Mouse (Mus musculus): ENCODE measurements at regions not wholly inside any gene's neighbourhood (a gene's known extent, or its start where the extent isn't known, plus 50 kb on each side); places are given as distances from the start of the nearest gene placed in this dataset.

DNA sequence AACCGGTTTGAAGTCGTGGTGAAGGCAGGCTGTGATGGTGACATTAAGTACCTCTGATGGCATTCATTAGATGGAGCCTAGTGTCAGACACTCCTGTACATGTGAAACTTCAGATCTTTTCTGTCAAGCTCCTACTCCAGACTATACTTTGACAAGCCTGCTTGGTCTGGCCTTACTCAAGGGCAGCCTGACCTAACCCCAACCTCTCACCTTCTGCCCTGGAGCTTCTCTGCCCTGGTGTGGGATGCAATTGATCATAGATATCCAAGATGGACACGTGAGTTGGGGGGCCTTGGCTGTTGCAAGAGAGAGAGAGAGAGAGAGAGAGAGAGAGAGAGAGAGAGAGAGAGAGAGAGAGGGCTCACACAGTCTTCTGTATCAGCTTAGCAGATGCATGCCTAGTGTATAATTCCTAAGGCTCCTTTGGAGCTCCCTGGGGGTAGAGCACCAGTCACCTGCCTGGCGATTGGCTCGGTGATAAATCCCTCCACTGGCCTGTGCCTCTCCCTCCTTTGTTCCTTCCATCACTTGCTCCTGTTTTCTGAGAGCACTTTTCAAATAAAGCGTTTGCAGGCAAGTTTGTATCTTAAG lies 416.4 kb downstream of the Wdr11 start:
- no peaks in the 10 kb centered on the region for H3K4me1 ChIP-seq (ENCODE audit: control insufficient read depth, insufficient read depth, low read length)
- H3K4me3 ChIP-seq (ENCODE audit: insufficient read depth, low read length) = no peak overlapping the region
- TF ChIP-seq POLR2A (IDR thresholded peaks at IDR 0.05; ENCODE audit: low read depth, low read length) (no peak), CTCF (IDR thresholded peaks at IDR 0.05; ENCODE audit: borderline replicate concordance, insufficient read depth, low read length) (no peak)
- H3K27ac ChIP-seq (ENCODE audit: insufficient read depth, low read length) = no peak overlapping the region

DNA sequence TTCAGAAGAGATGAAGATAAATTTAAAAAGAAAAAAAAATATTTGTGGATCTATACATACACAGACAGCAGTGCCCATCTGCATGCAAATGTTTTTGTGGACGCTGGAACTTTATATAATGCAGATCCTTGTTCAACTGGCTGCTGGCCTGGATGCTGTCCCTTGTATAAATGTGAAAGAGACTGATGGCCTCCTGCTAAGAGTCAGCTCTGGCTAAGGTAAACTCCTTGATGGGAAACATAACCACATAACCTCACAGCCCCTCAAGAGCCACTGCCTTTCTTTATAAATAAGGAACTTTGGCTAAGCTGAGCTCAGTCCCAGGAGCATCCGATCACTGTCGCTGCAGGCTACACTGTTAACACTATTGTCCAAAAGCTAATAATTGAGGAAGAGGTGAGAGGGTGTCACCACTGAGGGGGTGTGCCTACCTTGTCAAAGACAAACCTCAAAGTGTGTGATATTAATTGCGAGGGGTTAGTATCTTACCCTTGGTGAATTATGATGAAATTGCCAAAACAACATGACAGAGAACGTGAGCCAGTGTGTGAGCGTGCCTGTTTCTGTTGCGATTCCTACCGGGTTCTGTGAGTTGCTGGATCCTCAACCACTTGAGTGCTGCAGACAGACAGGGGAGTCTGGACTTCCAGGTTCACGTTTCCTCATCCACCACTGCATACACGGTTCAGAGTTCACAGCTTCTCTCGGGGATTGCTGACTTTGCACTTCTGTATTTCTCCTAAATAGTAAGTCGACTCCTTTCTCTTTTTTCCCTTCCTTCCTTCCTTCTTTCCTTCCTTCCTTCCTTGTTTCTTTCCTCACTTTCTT lies 417.1 kb downstream of the Wdr11 start:
- Histone ChIP-seq H3K4me1 (ENCODE audit: control insufficient read depth, insufficient read depth, low read length) (no peaks in the 10 kb centered on the region), H3K27ac (ENCODE audit: insufficient read depth, low read length) (no peak overlapping the region), H3K4me3 (ENCODE audit: insufficient read depth, low read length) (no peak overlapping the region)
- TF ChIP-seq CTCF (IDR thresholded peaks at IDR 0.05; ENCODE audit: borderline replicate concordance, insufficient read depth, low read length) = no peak
- no peak for TF ChIP-seq POLR2A (IDR thresholded peaks at IDR 0.05; ENCODE audit: low read depth, low read length)

DNA sequence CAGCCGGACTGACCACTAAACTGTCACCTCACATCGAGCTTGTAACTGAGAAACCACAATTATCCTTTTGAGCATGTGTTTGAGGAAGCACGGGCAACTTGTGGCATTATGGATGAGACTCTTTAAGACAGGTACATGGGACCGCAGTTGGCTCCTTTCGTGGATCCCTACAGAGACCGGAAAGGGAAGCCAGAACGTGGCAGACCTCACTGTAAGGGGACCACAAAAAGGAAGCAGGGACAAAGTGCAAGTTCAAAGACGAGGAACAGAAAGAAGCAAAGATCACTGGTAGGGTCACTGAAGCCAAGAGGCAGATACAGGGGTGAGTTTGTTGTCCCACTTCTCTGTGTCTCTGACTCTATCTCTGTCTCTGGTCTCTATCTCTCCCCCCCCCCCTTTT lies 420.4 kb downstream of the Wdr11 start:
- no peak overlapping the region for H3K4me3 ChIP-seq (ENCODE audit: insufficient read depth, low read length)
- H3K4me1 ChIP-seq (ENCODE audit: control insufficient read depth, insufficient read depth, low read length) = no peaks in the 10 kb centered on the region; the same call in 1 of the 2 replicates
- no peak overlapping the region for H3K27ac ChIP-seq (ENCODE audit: insufficient read depth, low read length)
- TF ChIP-seq POLR2A (IDR thresholded peaks at IDR 0.05; ENCODE audit: low read depth, low read length) = no peak
- no peak for TF ChIP-seq CTCF (IDR thresholded peaks at IDR 0.05; ENCODE audit: borderline replicate concordance, insufficient read depth, low read length)

DNA sequence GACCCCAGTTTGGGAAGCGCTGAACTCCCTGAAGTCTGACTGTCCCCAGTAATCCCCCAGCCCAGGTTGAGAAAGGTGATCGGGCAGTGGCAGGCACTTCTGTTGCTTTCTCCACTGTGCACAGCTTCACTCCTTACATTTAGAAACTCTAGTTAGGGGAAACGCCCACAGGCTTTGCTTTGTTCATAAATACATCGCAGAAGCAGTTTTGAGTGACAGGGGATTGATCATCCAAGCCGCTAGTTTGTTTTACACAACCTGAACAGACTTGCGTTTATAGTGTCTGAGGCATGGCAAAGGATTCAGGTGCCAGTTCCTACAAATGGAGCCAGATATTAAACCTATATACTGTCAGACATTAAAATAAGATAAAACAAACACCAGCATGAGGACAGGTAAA lies 421.4 kb downstream of the Wdr11 start:
- TF ChIP-seq POLR2A (IDR thresholded peaks at IDR 0.05; ENCODE audit: low read depth, low read length) (no peak), CTCF (IDR thresholded peaks at IDR 0.05; ENCODE audit: borderline replicate concordance, insufficient read depth, low read length) (no peak)
- H3K27ac ChIP-seq (ENCODE audit: insufficient read depth, low read length) = no peak overlapping the region
- H3K4me3 ChIP-seq (ENCODE audit: insufficient read depth, low read length) = no peak overlapping the region
- H3K4me1 ChIP-seq (ENCODE audit: control insufficient read depth, insufficient read depth, low read length) = no peaks in the 10 kb centered on the region; the same call in 1 of the 2 replicates

DNA sequence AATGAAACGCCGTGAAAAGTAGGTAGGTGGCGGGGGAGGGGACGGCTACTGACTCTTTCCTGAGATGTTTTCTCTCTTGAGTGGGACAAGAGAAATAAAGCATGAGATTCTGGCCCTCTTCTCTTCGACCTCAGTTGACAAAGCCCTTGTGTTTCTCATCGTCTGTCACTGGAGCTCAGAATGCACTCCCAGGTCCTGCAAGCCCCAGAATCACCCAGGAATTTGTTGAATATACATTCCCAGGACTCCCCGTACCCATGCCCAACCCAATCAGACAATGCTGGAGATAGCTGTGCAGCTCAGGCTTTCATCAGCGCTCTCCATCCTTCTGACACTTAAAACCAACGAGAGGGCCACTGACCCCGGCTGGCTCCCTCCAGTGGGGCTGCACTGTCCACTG lies 422.9 kb downstream of the Wdr11 start:
- no peak overlapping the region for H3K27ac ChIP-seq (ENCODE audit: insufficient read depth, low read length)
- no peaks in the 10 kb centered on the region; the same call in 1 of the 2 replicates for H3K4me1 ChIP-seq (ENCODE audit: control insufficient read depth, insufficient read depth, low read length)

GRCm38 (mm10) chr7:130015375-130016014 lies 423.8 kb downstream of the Wdr11 start:
- H3K27ac ChIP-seq (ENCODE audit: insufficient read depth, low read length) = peak overlapping the region; percentile 9; the same call in 1 of the 2 replicates
- no peaks in the 10 kb centered on the region; the same call in 1 of the 2 replicates for H3K4me1 ChIP-seq (ENCODE audit: control insufficient read depth, insufficient read depth, low read length)
- TF ChIP-seq CTCF (IDR thresholded peaks at IDR 0.05; ENCODE audit: borderline replicate concordance, insufficient read depth, low read length) (no peak), POLR2A (IDR thresholded peaks at IDR 0.05; ENCODE audit: low read depth, low read length) (no peak)
- H3K4me3 ChIP-seq (ENCODE audit: insufficient read depth, low read length) = no peak overlapping the region

More for the DNA sequence above, 422.9 kb downstream of the Wdr11 start:
- TF ChIP-seq CTCF (IDR thresholded peaks at IDR 0.05; ENCODE audit: borderline replicate concordance, insufficient read depth, low read length) = no peak
- no peak for TF ChIP-seq POLR2A (IDR thresholded peaks at IDR 0.05; ENCODE audit: low read depth, low read length)
- no peak overlapping the region for H3K4me3 ChIP-seq (ENCODE audit: insufficient read depth, low read length)

- Histone ChIP-seq H3K27ac (ENCODE audit: insufficient read depth, low read length) (peak overlapping the region; percentile 9; the same call in 1 of the 2 replicates), H3K4me3 (ENCODE audit: insufficient read depth, low read length) (no peak overlapping the region), H3K4me1 (ENCODE audit: control insufficient read depth, insufficient read depth, low read length) (no peaks in the 10 kb centered on the region; the same call in 1 of the 2 replicates)
- TF ChIP-seq POLR2A (IDR thresholded peaks at IDR 0.05; ENCODE audit: low read depth, low read length) (no peak), CTCF (IDR thresholded peaks at IDR 0.05; ENCODE audit: borderline replicate concordance, insufficient read depth, low read length) (no peak)
Observed at GRCm38 (mm10) chr7:130016015-130016874, 424.6 kb downstream of the Wdr11 start.

DNA sequence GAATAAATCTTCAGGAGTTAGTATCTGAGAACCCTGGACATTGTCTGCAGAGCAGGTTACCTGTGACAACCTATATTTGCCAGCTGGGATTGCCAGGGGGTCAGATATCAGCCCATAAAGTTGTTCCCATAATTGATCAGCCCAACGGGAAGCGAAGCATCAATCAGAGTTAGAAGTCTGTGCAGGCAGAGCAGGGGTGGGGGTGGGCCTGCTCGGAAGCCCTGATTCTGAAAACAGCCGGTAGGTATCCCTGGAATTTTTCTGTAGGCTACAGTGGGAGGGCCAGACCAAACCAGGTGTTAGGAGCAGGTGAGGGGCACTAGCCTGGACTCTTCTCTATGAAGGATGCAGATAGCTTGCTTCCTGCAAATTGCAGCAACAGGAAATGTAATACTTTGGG lies 427.2 kb downstream of the Wdr11 start:
- H3K27ac ChIP-seq (ENCODE audit: insufficient read depth, low read length) = no peak overlapping the region
- H3K4me3 ChIP-seq (ENCODE audit: insufficient read depth, low read length) = no peak overlapping the region
- no peak for TF ChIP-seq POLR2A (IDR thresholded peaks at IDR 0.05; ENCODE audit: low read depth, low read length)
- TF ChIP-seq CTCF (IDR thresholded peaks at IDR 0.05; ENCODE audit: borderline replicate concordance, insufficient read depth, low read length) = no peak
- no peaks in the 10 kb centered on the region; the same call in 1 of the 2 replicates for H3K4me1 ChIP-seq (ENCODE audit: control insufficient read depth, insufficient read depth, low read length)

DNA sequence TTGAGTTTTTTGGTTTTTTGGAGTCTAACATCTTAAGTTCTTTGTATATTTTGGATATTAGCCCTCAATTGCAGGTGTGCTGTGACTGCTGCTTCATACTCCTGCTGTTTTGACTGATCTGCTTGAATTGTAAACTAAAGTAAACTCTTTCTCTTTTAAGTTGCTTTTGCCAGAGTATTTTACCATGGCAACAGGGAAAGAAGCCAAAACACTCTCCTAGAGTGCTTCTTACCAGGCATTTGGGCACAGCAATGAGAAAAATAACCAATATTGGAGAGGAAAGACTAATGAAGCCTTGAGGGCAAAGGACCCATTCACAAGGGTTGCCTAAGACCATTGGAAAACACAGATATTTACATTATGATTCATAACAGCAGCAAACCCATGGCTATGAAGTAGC lies 437.3 kb downstream of the Wdr11 start:
- Histone ChIP-seq H3K4me3 (ENCODE audit: insufficient read depth, low read length) (no peak overlapping the region), H3K4me1 (ENCODE audit: control insufficient read depth, insufficient read depth, low read length) (no peaks in the 10 kb centered on the region), H3K27ac (ENCODE audit: insufficient read depth, low read length) (no peak overlapping the region)
- TF ChIP-seq CTCF (IDR thresholded peaks at IDR 0.05; ENCODE audit: borderline replicate concordance, insufficient read depth, low read length) = no peak
- no peak for TF ChIP-seq POLR2A (IDR thresholded peaks at IDR 0.05; ENCODE audit: low read depth, low read length)

All from embryonic fibroblast, embryonic 13.5 days (primary cell).